Mouse (Mus musculus) kidney, embryonic 15.5 days (tissue): ENCODE measurements around the gene Myadml2. TPM values are rescaled to one million over a fixed set of nuclear protein-coding genes. Genes with fewer than 3 reads are reported as not detected.

Experiments used
- ATAC-seq: fragments of 200-750 bp; cut with Nextera tagmentation; replicated peaks from 2 replicates; pipeline ENCODE4 v1.8.0; 2017; ENCODE audit warnings: moderate TSS enrichment; ENCODE audit not compliant: low FRiP score
- H3K27ac ChIP-seq: fragments of 300-500 bp; sonication (generic); 2 replicates; pipeline ENCODE4 v1.5.1; 2015; ENCODE audit warnings: mild to moderate bottlenecking, inconsistent platforms
- H3K27me3 ChIP-seq: fragments of 300-500 bp; sonication (generic); 2 replicates; pipeline ENCODE4 v1.6.1; 2015; ENCODE audit warnings: inconsistent platforms
- H3K36me3 ChIP-seq: fragments of 300-500 bp; sonication (generic); 2 replicates; pipeline ENCODE4 v1.6.1; 2015; ENCODE audit warnings: inconsistent platforms
- H3K4me1 ChIP-seq: fragments of 300-500 bp; sonication (generic); 2 replicates; pipeline ENCODE4 v1.6.1; 2015; ENCODE audit warnings: inconsistent platforms
- H3K4me2 ChIP-seq: fragments of 300-500 bp; sonication (generic); 2 replicates; pipeline ENCODE4 v1.6.1; 2015; ENCODE audit warnings: moderate library complexity, mild to moderate bottlenecking, inconsistent platforms
- H3K4me3 ChIP-seq: fragments of 300-500 bp; sonication (generic); replicated peaks from 2 replicates; pipeline ENCODE4 v1.5.1; 2015; ENCODE audit warnings: mild to moderate bottlenecking, inconsistent platforms
- H3K9ac ChIP-seq: fragments of 300-500 bp; sonication (generic); 2 replicates; pipeline ENCODE4 v1.6.1; 2015; ENCODE audit warnings: mild to moderate bottlenecking, inconsistent platforms
- H3K9me3 ChIP-seq: fragments of 300-500 bp; sonication (generic); replicated peaks from 2 replicates; pipeline ENCODE4 v1.6.1; 2016; ENCODE audit warnings: inconsistent platforms
- WGBS: fragments of 180-500 bp; shearing (Covaris S2); methylation state at CpG from one replicate; pipeline ENCODE4 v1.1.7; 2015; ENCODE audit warnings: mixed read lengths; 5-methylcytosine and 5-hydroxymethylcytosine counted together
- polyA plus RNA-seq: library from polyadenylated mRNA; unstranded; fragments of >200 nt; fragmentation: Nextera tagmentation; extraction: Ambion mirVana; gene quantifications from 2 replicates; pipeline ENCODE4 v1.2.1, GENCODE M21; 2015

Myadml2 gene
- polyA plus RNA-seq, 1 experiment from 2014 or later = 0.29 TPM

GRCm38 (mm10) chr11:120615606-120616203 is 32.3 kb downstream of the Myadml2 start:
- no peaks in the 10 kb centered on the region for H3K9me3 ChIP-seq
- WGBS = 91% methylated on average over 11 of the region's 11 CpGs
- no peaks in the 10 kb centered on the region for H3K27me3 ChIP-seq
- no peak overlapping the region for H3K9ac ChIP-seq
- no peak overlapping the region for H3K27ac ChIP-seq
- H3K4me1 ChIP-seq = peaks cover 25% of the 10 kb centered on the region
- H3K4me3 ChIP-seq = no peak overlapping the region
- no peak for ATAC-seq
- peaks cover 70% of the 10 kb centered on the region for H3K36me3 ChIP-seq
- H3K4me2 ChIP-seq = peak overlapping the region; percentile 10; the same call in 1 of the 2 replicates

DNA sequence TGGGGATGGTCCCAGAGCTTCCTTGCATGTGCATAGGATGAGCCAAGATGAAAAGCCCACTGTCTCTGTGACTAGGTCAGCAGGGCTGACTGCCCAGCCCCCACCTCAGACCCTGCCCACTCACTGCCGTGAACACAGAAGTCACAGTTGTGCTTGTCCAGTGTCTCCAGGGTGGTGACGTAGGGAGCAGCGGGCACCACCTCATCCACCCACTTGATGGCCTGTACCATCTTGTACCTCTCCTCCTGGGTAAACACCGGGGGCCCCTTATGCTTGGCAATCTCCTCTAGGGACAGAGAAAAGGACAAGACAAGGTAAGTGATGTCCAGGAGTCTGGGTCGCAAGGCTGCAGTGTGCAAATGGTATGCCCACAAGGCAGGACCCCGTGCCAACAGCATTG is 32.8 kb downstream of the Myadml2 start:
- WGBS = 97% methylated on average over 6 of the region's 6 CpGs
- no peak overlapping the region for H3K9ac ChIP-seq

GRCm38 (mm10) chr11:120613976-120614375 is 34.0 kb downstream of the Myadml2 start:
- ATAC-seq = no peak
- Histone ChIP-seq H3K9me3 (no peaks in the 10 kb centered on the region), H3K36me3 (peaks cover 60% of the 10 kb centered on the region), H3K9ac (no peak overlapping the region), H3K27me3 (no peaks in the 10 kb centered on the region), H3K4me3 (no peak overlapping the region), H3K4me2 (no peak overlapping the region), H3K4me1 (peaks cover 35% of the 10 kb centered on the region), H3K27ac (no peak overlapping the region)
- WGBS = 87% methylated on average over 8 of the region's 8 CpGs

More for the DNA sequence above, 32.8 kb downstream of the Myadml2 start:
- Histone ChIP-seq H3K4me3 (no peak overlapping the region), H3K27ac (no peak overlapping the region), H3K36me3 (peaks cover 69% of the 10 kb centered on the region), H3K9me3 (no peaks in the 10 kb centered on the region), H3K4me2 (no peak overlapping the region), H3K4me1 (peaks cover 25% of the 10 kb centered on the region), H3K27me3 (no peaks in the 10 kb centered on the region)
- ATAC-seq = no peak

DNA sequence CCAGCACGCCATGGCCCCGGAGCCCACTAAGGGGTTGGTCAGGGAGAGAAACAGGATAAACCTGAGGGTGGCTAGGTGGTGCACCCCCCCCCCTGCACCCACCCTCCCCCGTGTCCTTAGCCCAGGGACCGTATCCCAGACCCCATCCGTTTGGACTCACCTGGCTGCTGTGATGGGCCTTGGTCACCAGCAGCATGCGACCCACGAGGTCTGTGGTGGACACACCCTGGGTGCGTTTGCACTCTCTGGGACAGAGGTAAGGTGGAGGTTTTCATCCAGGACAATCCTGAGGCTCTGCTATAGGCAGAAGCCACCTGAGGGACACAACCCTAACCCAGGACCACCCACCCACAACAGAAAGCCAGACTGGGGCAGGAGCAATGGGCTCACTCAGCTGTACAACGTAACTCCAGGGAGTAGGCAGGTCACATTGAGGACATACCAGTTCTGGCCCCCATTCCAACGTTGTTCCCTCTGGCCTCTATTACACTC is 34.4 kb downstream of the Myadml2 start:
- Histone ChIP-seq H3K27me3 (no peaks in the 10 kb centered on the region), H3K36me3 (peaks cover 55% of the 10 kb centered on the region), H3K4me3 (no peak overlapping the region), H3K4me2 (no peak overlapping the region), H3K9me3 (no peaks in the 10 kb centered on the region), H3K9ac (no peak overlapping the region), H3K4me1 (peaks cover 39% of the 10 kb centered on the region), H3K27ac (no peak overlapping the region)
- 90% methylated on average over 10 of the region's 10 CpGs for WGBS
- no peak for ATAC-seq

GRCm38 (mm10) chr11:120612763-120613162 is 35.2 kb downstream of the Myadml2 start:
- no peaks in the 10 kb centered on the region for H3K27me3 ChIP-seq
- 45% methylated on average over 6 of the region's 6 CpGs for WGBS
- no peak; the same call in 1 of the 2 replicates for ATAC-seq
- H3K4me3 ChIP-seq = no peak overlapping the region
- peaks cover 40% of the 10 kb centered on the region for H3K4me1 ChIP-seq
- H3K27ac ChIP-seq = no peak overlapping the region
- H3K9ac ChIP-seq = no peak overlapping the region
- no peaks in the 10 kb centered on the region for H3K9me3 ChIP-seq
- no peak overlapping the region for H3K4me2 ChIP-seq
- H3K36me3 ChIP-seq = peaks cover 49% of the 10 kb centered on the region

DNA sequence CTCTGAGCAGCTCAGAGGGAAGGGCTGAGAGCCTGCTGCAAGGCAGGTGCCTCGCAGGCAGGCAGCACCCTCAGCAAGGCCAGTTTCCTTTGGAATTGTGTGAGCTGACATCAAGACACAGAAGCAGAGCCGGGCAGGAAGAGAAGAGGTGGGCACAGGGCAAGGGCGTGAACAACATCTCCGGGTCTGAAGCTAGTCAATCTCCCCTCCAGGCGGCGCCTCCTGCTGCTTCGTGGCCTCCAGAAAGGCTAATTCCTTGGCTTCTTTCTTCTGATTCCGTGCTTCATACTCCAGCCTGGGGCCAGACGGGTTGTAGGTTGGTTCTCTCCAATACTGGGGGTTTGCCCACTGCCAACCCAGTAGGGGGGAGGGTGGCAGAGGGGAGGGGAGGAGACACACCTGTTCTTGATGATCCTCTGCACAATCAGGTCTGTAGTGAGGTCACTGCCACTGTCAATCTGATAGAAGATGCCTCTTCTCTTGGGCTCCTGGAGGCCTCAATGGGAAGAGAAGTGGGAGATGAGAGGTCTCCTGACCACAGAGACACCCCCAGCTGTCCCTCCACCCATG is 37.4 kb downstream of the Myadml2 start:
- no peaks in the 10 kb centered on the region for H3K27me3 ChIP-seq
- H3K4me2 ChIP-seq = no peak overlapping the region
- no peaks in the 10 kb centered on the region for H3K9me3 ChIP-seq
- H3K36me3 ChIP-seq = peaks cover 61% of the 10 kb centered on the region
- 83% methylated on average over 9 of the region's 9 CpGs for WGBS
- no peak overlapping the region for H3K4me3 ChIP-seq
- ATAC-seq = no peak
- no peak overlapping the region for H3K9ac ChIP-seq
- H3K27ac ChIP-seq = no peak overlapping the region
- peaks cover 29% of the 10 kb centered on the region for H3K4me1 ChIP-seq

DNA sequence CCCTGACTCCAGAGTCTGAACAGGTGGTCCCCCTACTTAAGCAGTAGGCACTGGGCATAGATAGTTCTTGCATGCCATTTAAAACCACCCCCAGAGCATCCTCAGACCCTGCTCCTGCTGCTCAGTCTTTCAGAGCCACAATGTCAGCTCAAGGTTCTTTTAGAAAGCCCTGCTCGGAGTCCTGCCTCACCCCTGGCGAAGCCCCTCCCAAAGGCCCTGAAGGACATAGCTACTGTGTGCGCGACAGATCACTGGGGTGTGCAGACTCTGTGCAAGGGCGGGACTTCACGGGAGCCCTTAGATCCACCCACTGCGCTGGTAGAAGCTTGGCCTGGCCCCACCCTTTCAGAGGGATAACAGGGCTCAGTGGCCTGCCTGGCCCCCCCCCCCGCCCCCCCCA is 38.7 kb downstream of the Myadml2 start:
- Histone ChIP-seq H3K27ac (peak overlapping the region; percentile 33), H3K4me3 (peak overlapping the region; percentile 37; the same call in 1 of the 2 replicates), H3K4me2 (peak overlapping the region; percentile 65), H3K9ac (no peak overlapping the region; the same call in 1 of the 2 replicates), H3K27me3 (no peaks in the 10 kb centered on the region), H3K36me3 (peaks cover 66% of the 10 kb centered on the region), H3K9me3 (no peaks in the 10 kb centered on the region), H3K4me1 (peaks cover 29% of the 10 kb centered on the region)
- peak; percentile 63 for ATAC-seq
- WGBS = 20% methylated on average over 8 of the region's 8 CpGs

DNA sequence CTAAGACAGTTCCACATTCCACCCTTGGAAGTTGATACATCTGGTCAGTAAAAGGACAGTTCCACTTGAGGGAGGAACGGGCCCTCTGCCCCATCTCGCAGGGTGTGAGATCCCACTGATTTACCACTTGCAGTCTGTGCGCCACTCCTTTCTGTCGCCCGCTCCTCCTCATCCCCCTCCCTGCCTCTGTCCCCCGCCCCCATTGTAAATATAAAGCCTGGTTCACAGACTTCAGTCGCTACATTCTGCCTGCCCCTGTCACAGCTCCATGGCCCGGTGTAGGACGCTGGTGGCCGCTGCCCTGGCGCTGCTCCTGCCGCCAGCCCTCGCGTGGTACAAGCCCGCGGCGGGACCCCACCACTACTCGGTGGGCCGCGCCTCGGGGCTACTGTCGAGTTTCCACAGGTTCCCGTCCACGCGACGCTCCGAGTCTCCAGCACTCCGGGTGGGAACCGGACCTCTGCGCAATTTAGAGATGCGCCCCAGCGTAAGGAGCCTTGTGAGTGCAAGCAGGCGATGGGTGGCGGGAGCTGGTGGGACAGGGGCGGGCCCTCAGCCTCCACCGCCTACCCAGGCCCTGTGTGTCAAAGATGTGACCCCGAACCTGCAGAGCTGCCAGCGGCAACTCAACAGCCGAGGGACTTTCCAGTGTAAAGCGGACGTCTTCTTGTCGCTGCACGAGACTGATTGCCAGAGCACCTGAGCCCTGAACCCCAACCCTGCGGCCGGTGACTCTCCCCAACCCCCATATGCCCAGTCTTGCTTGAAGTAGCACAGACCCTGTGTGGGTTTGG is 39.5 kb downstream of the Myadml2 start, which contains the start of gene Npb:
Npb (plus strand) TSS at position 237 of the 794 bp plus-strand sequence.
- Histone ChIP-seq H3K4me1 (peaks cover 29% of the 10 kb centered on the region), H3K4me3 (peak within 1 kb of the TSS; percentile 37), H3K36me3 (peaks cover 66% of the 10 kb centered on the region), H3K27ac (peak within 1 kb of the TSS; percentile 33), H3K27me3 (no peaks in the 10 kb centered on the region), H3K9ac (peak within 1 kb of the TSS; percentile 44), H3K4me2 (peak within 1 kb of the TSS; percentile 65), H3K9me3 (no peaks in the 10 kb centered on the region)
- WGBS = 4% methylated on average over 45 of the region's 45 CpGs
- ATAC-seq = 0 out of 2 replicates have a peak, but pooled peaks have one; percentile 17

DNA sequence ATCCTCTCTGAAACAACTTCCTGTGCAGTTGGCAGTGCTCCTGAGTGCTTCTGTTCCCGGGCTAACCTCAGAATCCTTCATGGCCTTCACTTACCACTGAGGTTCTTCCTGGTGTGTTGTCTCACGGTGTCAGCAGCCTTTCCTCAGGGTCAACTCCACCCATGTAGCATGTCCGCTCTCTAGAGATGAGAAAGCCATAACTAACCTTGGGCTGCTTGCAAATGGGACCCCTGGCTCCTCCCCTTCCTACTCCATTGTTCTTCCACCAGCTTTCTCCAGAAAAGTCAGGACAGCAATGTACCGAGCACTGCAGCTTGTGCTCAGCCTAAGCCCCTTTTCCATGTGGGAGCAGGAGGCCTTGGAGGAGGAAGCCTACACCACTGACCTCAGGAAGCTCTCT is 41.2 kb downstream of the Myadml2 start:
- Histone ChIP-seq H3K27me3 (no peaks in the 10 kb centered on the region), H3K27ac (0 out of 2 replicates have a peak overlapping the region, but pooled peaks have one; percentile 1), H3K36me3 (peaks cover 67% of the 10 kb centered on the region), H3K9ac (0 out of 2 replicates have a peak overlapping the region, but pooled peaks have one; percentile 7), H3K9me3 (no peaks in the 10 kb centered on the region), H3K4me2 (no peak overlapping the region), H3K4me1 (peaks cover 29% of the 10 kb centered on the region), H3K4me3 (no peak overlapping the region)
- ATAC-seq = no peak
- WGBS = 66% methylated on average over 4 of the region's 4 CpGs

GRCm38 (mm10) chr11:120605667-120606066 is 42.3 kb downstream of the Myadml2 start:
- Histone ChIP-seq H3K36me3 (peaks cover 66% of the 10 kb centered on the region), H3K9me3 (no peaks in the 10 kb centered on the region), H3K4me2 (no peak overlapping the region), H3K4me3 (no peak overlapping the region), H3K27me3 (no peaks in the 10 kb centered on the region), H3K4me1 (peaks cover 29% of the 10 kb centered on the region), H3K27ac (no peak overlapping the region), H3K9ac (no peak overlapping the region)
- 90% methylated on average over 7 of the region's 7 CpGs for WGBS
- ATAC-seq = no peak

DNA sequence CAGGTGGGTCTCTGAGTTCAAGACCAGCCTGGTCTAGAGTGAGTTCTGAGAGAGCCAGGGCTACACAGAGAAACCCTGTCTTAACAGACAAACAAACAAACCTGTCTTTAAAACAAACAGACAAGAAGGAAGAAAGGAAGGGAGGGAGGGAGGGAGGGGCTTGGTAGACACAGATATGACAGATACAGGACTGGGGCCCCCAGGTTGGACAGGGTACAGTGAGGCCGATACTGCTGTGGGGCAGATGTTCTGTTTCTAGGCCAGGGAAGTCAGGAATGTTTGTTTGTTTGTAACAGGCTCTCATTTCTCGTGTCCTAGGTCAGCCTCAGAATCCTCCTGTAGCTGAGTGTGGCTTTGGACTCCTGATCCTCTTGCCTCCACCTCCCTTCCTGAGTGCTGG is 44.4 kb downstream of the Myadml2 start:
- H3K9ac ChIP-seq = no peak overlapping the region
- H3K36me3 ChIP-seq = peaks cover 68% of the 10 kb centered on the region
- H3K27ac ChIP-seq = no peak overlapping the region
- H3K27me3 ChIP-seq = no peaks in the 10 kb centered on the region
- 78% methylated on average over 2 of the region's 2 CpGs for WGBS
- no peak overlapping the region for H3K4me3 ChIP-seq
- ATAC-seq = no peak
- H3K4me2 ChIP-seq = no peak overlapping the region
- no peaks in the 10 kb centered on the region for H3K9me3 ChIP-seq
- peaks cover 29% of the 10 kb centered on the region for H3K4me1 ChIP-seq

DNA sequence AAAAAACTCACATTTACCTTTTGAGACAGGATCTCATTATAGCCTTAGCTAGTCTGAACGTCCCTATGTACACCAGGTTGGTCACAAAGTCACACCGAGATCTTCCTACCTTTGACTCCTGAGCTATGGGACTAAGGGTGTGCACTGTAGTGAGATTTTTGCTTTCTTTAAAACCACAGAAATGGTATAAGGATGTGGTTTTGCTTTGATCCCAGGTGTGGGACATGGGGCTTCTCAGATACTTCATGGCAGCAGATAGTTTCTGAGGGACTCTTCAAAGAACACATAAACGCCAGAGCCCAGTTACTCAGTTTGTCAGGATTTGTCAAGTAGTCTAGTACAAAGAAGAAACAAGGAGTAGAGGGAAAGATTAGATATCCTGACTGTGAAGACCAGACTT is 47.2 kb downstream of the Myadml2 start:
- H3K4me2 ChIP-seq = no peak overlapping the region
- no peak for ATAC-seq
- H3K4me3 ChIP-seq = no peak overlapping the region
- no peaks in the 10 kb centered on the region for H3K9me3 ChIP-seq
- H3K27ac ChIP-seq = no peak overlapping the region
- peaks cover 72% of the 10 kb centered on the region for H3K36me3 ChIP-seq
- no peaks in the 10 kb centered on the region for H3K27me3 ChIP-seq
- H3K4me1 ChIP-seq = peaks cover 29% of the 10 kb centered on the region
- 94% methylated on average over 3 of the region's 3 CpGs for WGBS
- H3K9ac ChIP-seq = no peak overlapping the region
